Mouse (Mus musculus): ENCODE results near the gene Rptor.

GRCm38 (mm10) chr11:119897041-119897440 lies 294.3 kb downstream of the Rptor start:
- TF ChIP-seq CTCF (IDR thresholded peaks at IDR 0.05; ENCODE audit: low read depth, low read length) (no peak), POLR2A (IDR thresholded peaks at IDR 0.05; ENCODE audit: extremely low read depth, insufficient read depth, low read length) (no peak)

Measured in liver, adult 2 months (tissue).